In the genomic region with DNA sequence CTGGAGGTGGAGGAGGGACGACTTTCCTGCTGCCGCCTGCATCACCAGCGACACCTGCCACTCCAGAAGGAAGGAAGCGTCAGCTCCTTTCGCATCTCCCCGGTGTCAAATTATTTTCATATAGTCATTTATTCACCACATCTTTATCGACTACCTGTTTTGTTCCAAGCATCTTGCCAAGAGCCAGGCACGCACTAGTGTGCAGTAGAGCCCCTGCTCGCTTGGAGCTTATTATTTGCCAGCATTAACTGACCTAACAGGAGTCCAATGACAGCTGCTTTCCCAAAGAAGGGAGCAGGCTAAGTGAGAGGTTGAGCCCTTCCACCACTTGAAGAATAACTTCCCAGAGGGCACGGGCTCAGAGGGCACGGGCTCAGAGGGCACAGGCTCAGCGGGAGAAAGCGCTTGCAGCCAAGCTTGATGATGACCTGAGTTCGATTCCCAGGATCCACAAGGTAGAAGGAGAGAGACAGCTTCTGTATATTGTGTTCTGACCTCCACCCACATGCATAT, we compare ENCODE assay signal across 8 mouse cellular contexts. TPM values are rescaled to one million over a fixed set of nuclear protein-coding genes. Genes with fewer than 3 reads are reported as not detected.
A peak's percentile ranks its signal among the peaks of the same experiment; 100 is the strongest.
DNase-seq lines count a peak whose midpoint lies in the region; ATAC-seq and TF ChIP-seq lines count a peak whose summit lies in the region.

Gene Cyfip2, minus strand, starts transcription at position 337 of the 513 bp plus-strand sequence.

- TF ChIP-seq POLR2A in cerebellum, adult 2 months (IDR thresholded peaks at IDR 0.05; ENCODE audit: borderline replicate concordance, insufficient read depth, low read length) = no peak

- under 1% methylated on average over 14 of the region's 14 CpGs for WGBS in cerebellum, adult 2 months
- 4% methylated on average over 14 of the region's 14 CpGs for WGBS in forebrain, embryonic 16.5 days
- WGBS in intestine, embryonic 14.5 days = 7% methylated on average over 14 of the region's 14 CpGs
- WGBS in limb, embryonic 12.5 days = 7% methylated on average over 14 of the region's 14 CpGs

- no peaks in the 10 kb centered on the region for H3K36me3 ChIP-seq in forebrain, embryonic 16.5 days (ENCODE audit: control insufficient read depth, insufficient read depth)
- H3K36me3 ChIP-seq in intestine, embryonic 14.5 days (ENCODE audit: control insufficient read depth, insufficient read depth, low read length) = no peaks in the 10 kb centered on the region
- no peaks in the 10 kb centered on the region for H3K36me3 ChIP-seq in limb, embryonic 12.5 days

- peak within 1 kb of the TSS; percentile 96 for H3K9ac ChIP-seq in forebrain, embryonic 16.5 days (replicated peaks; ENCODE audit: low read depth, low read length)
- peak within 1 kb of the TSS; percentile 52 for H3K9ac ChIP-seq in intestine, embryonic 14.5 days (ENCODE audit: low read length)
- H3K9ac ChIP-seq in limb, embryonic 12.5 days (replicated peaks) = peak within 1 kb of the TSS; percentile 77

- no peak for DNase-seq in cerebellum, adult 2 months
- DNase-seq in cerebellum, postnatal 36 days = no peak
- DNase-seq in adrenal gland, postnatal 25 days = no peak
- no peak for DNase-seq in intestine, embryonic 14.5 days (ENCODE audit: low spot score)
- DNase-seq in testis, postnatal 14 days (ENCODE audit: low spot score) = no peak

- ATAC-seq in forebrain, embryonic 16.5 days = peak; percentile 18
- ATAC-seq in intestine, embryonic 14.5 days (replicated peaks; ENCODE audit: low FRiP score, low TSS enrichment, low read depth) = no peak; the same call in 1 of the 2 replicates
- no peak for ATAC-seq in limb, embryonic 12.5 days (ENCODE audit: insufficient number of reproducible peaks, insufficient read depth, low FRiP score, low TSS enrichment, low read depth)
- ATAC-seq in neutrophil, adult 5-6 weeks (ENCODE audit: extremely low read depth, insufficient number of reproducible peaks, low FRiP score, poor library complexity, severe bottlenecking) = peak; percentile 0; the same call in 1 of the 2 replicates

- peaks cover 22% of the 10 kb centered on the region for H3K4me1 ChIP-seq in cerebellum, adult 2 months (ENCODE audit: control insufficient read depth, insufficient read depth, low read length)
- H3K4me1 ChIP-seq in forebrain, embryonic 16.5 days (replicated peaks; ENCODE audit: control insufficient read depth, insufficient read depth, low read length) = peaks cover 32% of the 10 kb centered on the region
- 0 out of 2 replicates have a peak, but pooled peaks cover 7% of the 10 kb centered on the region for H3K4me1 ChIP-seq in intestine, embryonic 14.5 days (replicated peaks; ENCODE audit: control insufficient read depth, insufficient read depth, low read length)
- peaks cover 44% of the 10 kb centered on the region for H3K4me1 ChIP-seq in limb, embryonic 12.5 days (replicated peaks)

- peak within 1 kb of the TSS; percentile 93 for H3K4me2 ChIP-seq in forebrain, embryonic 16.5 days (ENCODE audit: low read length)
- H3K4me2 ChIP-seq in intestine, embryonic 14.5 days (ENCODE audit: low read length) = peak within 1 kb of the TSS; percentile 98
- peak within 1 kb of the TSS; percentile 96 for H3K4me2 ChIP-seq in limb, embryonic 12.5 days

- H3K9me3 ChIP-seq in forebrain, embryonic 16.5 days (ENCODE audit: control insufficient read depth, low read length) = no peaks in the 10 kb centered on the region
- no peaks in the 10 kb centered on the region for H3K9me3 ChIP-seq in intestine, embryonic 14.5 days (ENCODE audit: control insufficient read depth, low read length)
- H3K9me3 ChIP-seq in limb, embryonic 12.5 days = no peaks in the 10 kb centered on the region

- H3K4me3 ChIP-seq in cerebellum, adult 2 months (replicated peaks; ENCODE audit: insufficient read depth, low read depth, low read length) = peak within 1 kb of the TSS; percentile 95
- peak within 1 kb of the TSS; percentile 95 for H3K4me3 ChIP-seq in forebrain, embryonic 16.5 days (replicated peaks; ENCODE audit: low read length)
- peak within 1 kb of the TSS; percentile 55 for H3K4me3 ChIP-seq in intestine, embryonic 14.5 days (ENCODE audit: low read depth, low read length)
- H3K4me3 ChIP-seq in limb, embryonic 12.5 days (replicated peaks) = peak within 1 kb of the TSS; percentile 77

- TF ChIP-seq CTCF in cerebellum, adult 2 months (IDR thresholded peaks at IDR 0.05; ENCODE audit: borderline replicate concordance, insufficient read depth, low read depth, low read length) = no peak

- no peaks in the 10 kb centered on the region for H3K27me3 ChIP-seq in cerebellum, adult 2 months (ENCODE audit: control insufficient read depth, insufficient read depth, low read length)
- no peaks in the 10 kb centered on the region for H3K27me3 ChIP-seq in forebrain, embryonic 16.5 days (replicated peaks; ENCODE audit: control insufficient read depth, insufficient read depth, low read length)
- no peaks in the 10 kb centered on the region for H3K27me3 ChIP-seq in intestine, embryonic 14.5 days (replicated peaks; ENCODE audit: control insufficient read depth, insufficient read depth, low read length)
- H3K27me3 ChIP-seq in limb, embryonic 12.5 days = peaks cover 6% of the 10 kb centered on the region; the same call in 1 of the 2 replicates

- H3K27ac ChIP-seq in cerebellum, adult 2 months (ENCODE audit: insufficient read depth, low read length) = peak within 1 kb of the TSS; percentile 90
- H3K27ac ChIP-seq in forebrain, embryonic 16.5 days (ENCODE audit: low read length) = peak within 1 kb of the TSS; percentile 90
- no peak within 1 kb of the TSS for H3K27ac ChIP-seq in intestine, embryonic 14.5 days (ENCODE audit: low read depth)
- H3K27ac ChIP-seq in limb, embryonic 12.5 days = 0 out of 2 replicates have a peak within 1 kb of the TSS, but pooled peaks have one; percentile 9

RNA-seq across cellular contexts. Expression of gene Cyfip2, which starts in this region (rescaled TPM):
- 200 and 203 TPM in 2 replicates for polyA plus RNA-seq in cerebellum, adult 2 months (2012; rRNA removed)
- 70.2 and 81.2 TPM in 2 replicates for total RNA-seq in adrenal gland, postnatal 25 days (2021)
- 88.4 and 91.4 TPM in 2 replicates for polyA plus RNA-seq in forebrain, embryonic 16.5 days (2015; fragmentation: Nextera tagmentation; extraction: Ambion mirVana)
- polyA plus RNA-seq in intestine, embryonic 14.5 days (2014; fragmentation: Nextera tagmentation; extraction: Ambion mirVana) = 13.4 and 15.0 TPM in 2 replicates
- polyA plus RNA-seq in limb, embryonic 12.5 days (2016; fragmentation: Nextera tagmentation; extraction: Ambion mirVana) = 18.3 and 19.9 TPM in 2 replicates
- total RNA-seq in neutrophil, adult 5-6 weeks (2017) = 113 and 121 TPM in 2 replicates

Comparison
In these comparisons a context has a peak if more than half of its experiments do, and no peak if none do; other contexts are left out.
1. ATAC-seq: peak in forebrain, embryonic 16.5 days (single experiment) and neutrophil, adult 5-6 weeks (single experiment); none in intestine, embryonic 14.5 days (single experiment) and limb, embryonic 12.5 days (single experiment).
2. Peak in every context shown above with its lines, with median percentiles within 50 percentile points of each other: H3K4me3 ChIP-seq, H3K4me2 ChIP-seq and H3K9ac ChIP-seq.